Mouse (Mus musculus): Measurements from ENCODE around the gene Hist1h3e. TPM values are rescaled to one million over a fixed set of nuclear protein-coding genes. Genes with fewer than 3 reads are reported as not detected.
"Not testable (repeated sequence)": the region's sequence is repeated elsewhere in the genome, so short reads cannot be mapped to it uniquely, and the experiment has no call there.

Hist1h3e gene
- polyA plus RNA-seq, 1 experiment from 2014 or later = 10.3 TPM

DNA sequence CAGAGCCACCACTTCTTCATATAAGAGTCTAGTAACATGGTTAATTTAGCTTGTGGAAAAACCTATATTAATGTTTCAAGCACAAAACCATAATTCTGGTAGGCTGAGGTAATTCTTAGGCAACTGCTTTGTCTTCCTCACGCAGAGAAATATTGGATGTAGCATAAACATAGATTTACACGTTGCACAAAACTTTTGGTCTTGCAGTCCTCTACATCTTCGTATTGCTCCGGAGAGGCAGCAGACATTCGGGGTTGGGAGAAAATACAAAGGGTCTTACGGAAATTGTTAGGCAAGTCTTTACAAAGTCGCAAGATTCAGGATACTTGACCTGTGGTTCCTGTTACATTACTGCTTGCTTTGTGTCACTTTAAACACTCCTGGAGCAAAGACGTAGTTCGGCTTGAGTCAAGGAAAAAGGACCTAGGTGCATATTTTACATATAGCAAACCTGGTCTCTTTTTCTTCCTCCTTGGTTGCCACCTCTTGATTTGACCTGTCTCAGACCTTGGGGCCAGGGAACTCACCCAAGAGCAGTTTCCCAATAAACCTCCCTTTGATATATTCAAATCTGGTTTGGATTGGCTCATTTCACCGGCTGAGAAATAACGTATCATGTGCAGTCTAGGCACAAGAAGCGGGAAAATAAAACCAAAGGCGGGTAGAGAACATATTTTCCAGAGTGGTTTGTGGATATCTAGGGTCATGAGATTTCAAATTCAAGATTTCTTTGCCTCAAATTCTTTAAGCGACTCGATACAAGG, 27.6 kb downstream of the Hist1h3e start:
- Histone ChIP-seq H3K9me3 (ENCODE audit: control insufficient read depth, low read depth, low read length) (no peaks in the 10 kb centered on the region), H3K27me3 (ENCODE audit: control insufficient read depth, insufficient read depth, low read length) (no peaks in the 10 kb centered on the region), H3K9ac (replicated peaks; ENCODE audit: low read depth, low read length) (peak overlapping the region; percentile 67), H3K36me3 (ENCODE audit: control insufficient read depth, insufficient read depth, low read length) (no peaks in the 10 kb centered on the region), H3K4me3 (ENCODE audit: low read depth, low read length) (peak overlapping the region; percentile 42), H3K27ac (ENCODE audit: low read length) (peak overlapping the region; percentile 94), H3K4me1 (ENCODE audit: control insufficient read depth, insufficient read depth, low read length) (peaks cover 6% of the 10 kb centered on the region), H3K4me2 (replicated peaks; ENCODE audit: low read depth, low read length) (peak overlapping the region; percentile 34)
- WGBS = under 1% methylated on average over 15 of the region's 15 CpGs
- ATAC-seq (ENCODE audit: insufficient number of reproducible peaks, insufficient read depth, low FRiP score, low read depth) = no peak

GRCm38 (mm10) chr13:23533560-23534367, 28.4 kb downstream of the Hist1h3e start, which contains the start of gene Hist1h2af:
Hist1h2af (plus strand) TSS chr13:23533906.
- Histone ChIP-seq H3K4me3 (ENCODE audit: low read depth, low read length) (peak within 1 kb of the TSS; percentile 53), H3K9ac (replicated peaks; ENCODE audit: low read depth, low read length) (peak within 1 kb of the TSS; percentile 70), H3K27ac (ENCODE audit: low read length) (peak within 1 kb of the TSS; percentile 97), H3K4me2 (replicated peaks; ENCODE audit: low read depth, low read length) (peak within 1 kb of the TSS; percentile 55), H3K4me1 (ENCODE audit: control insufficient read depth, insufficient read depth, low read length) (peaks cover 10% of the 10 kb centered on the region)
- H3K36me3 ChIP-seq (ENCODE audit: control insufficient read depth, insufficient read depth, low read length); H3K9me3 ChIP-seq (ENCODE audit: control insufficient read depth, low read depth, low read length); H3K27me3 ChIP-seq (ENCODE audit: control insufficient read depth, insufficient read depth, low read length): not testable (repeated sequence)
- peak; percentile 54 for ATAC-seq (ENCODE audit: insufficient number of reproducible peaks, insufficient read depth, low FRiP score, low read depth)
- WGBS = under 1% methylated on average over 24 of the region's 53 CpGs

DNA sequence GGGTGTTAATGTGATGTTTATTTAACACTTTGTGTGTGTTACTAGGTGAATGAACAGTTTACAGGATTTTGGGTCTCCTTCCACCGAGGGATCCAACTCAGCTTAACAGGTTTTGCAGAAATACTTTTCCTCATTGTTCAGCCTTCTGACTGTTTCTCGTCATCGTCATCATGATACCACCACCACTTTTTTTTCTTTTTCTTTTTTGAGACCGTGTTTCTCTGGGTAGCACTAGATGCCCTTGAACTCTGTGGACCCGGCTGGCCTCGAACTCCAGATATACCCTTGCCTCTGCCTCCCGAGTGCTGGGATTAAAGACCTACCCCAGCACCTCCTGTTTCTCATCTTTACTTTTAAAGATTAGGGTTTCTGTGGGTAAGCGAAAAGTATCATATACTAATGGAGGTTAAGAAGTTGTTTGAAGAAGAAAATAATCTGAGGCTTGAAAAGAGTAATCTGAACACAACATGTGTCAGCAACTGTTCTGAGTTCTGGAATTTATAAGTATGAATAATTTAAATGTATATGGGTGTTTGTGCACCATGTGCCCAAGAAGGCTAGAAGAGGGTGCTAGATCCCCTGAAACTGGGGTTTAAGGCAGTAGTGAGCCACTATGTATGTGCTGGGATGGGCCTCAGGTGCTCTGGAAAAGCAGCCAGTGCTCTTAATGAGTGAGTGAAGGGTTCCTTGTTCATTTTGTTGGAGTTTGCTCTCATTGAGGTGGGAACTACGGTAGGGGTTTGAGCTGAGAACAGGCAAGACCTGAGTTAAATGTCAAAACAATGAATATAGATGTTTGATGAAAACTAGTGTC, 29.7 kb downstream of the Hist1h3e start:
- H3K4me3 ChIP-seq (ENCODE audit: low read depth, low read length) = peak overlapping the region; percentile 53
- no peaks in the 10 kb centered on the region for H3K36me3 ChIP-seq (ENCODE audit: control insufficient read depth, insufficient read depth, low read length)
- H3K27me3 ChIP-seq (ENCODE audit: control insufficient read depth, insufficient read depth, low read length) = no peaks in the 10 kb centered on the region
- peak overlapping the region; percentile 97 for H3K27ac ChIP-seq (ENCODE audit: low read length)
- no peaks in the 10 kb centered on the region for H3K9me3 ChIP-seq (ENCODE audit: control insufficient read depth, low read depth, low read length)
- H3K9ac ChIP-seq (replicated peaks; ENCODE audit: low read depth, low read length) = peak overlapping the region; percentile 70
- ATAC-seq (ENCODE audit: insufficient number of reproducible peaks, insufficient read depth, low FRiP score, low read depth) = no peak
- H3K4me2 ChIP-seq (replicated peaks; ENCODE audit: low read depth, low read length) = peak overlapping the region; percentile 55
- 16% methylated on average over 9 of the region's 9 CpGs for WGBS
- H3K4me1 ChIP-seq (ENCODE audit: control insufficient read depth, insufficient read depth, low read length) = peaks cover 11% of the 10 kb centered on the region

DNA sequence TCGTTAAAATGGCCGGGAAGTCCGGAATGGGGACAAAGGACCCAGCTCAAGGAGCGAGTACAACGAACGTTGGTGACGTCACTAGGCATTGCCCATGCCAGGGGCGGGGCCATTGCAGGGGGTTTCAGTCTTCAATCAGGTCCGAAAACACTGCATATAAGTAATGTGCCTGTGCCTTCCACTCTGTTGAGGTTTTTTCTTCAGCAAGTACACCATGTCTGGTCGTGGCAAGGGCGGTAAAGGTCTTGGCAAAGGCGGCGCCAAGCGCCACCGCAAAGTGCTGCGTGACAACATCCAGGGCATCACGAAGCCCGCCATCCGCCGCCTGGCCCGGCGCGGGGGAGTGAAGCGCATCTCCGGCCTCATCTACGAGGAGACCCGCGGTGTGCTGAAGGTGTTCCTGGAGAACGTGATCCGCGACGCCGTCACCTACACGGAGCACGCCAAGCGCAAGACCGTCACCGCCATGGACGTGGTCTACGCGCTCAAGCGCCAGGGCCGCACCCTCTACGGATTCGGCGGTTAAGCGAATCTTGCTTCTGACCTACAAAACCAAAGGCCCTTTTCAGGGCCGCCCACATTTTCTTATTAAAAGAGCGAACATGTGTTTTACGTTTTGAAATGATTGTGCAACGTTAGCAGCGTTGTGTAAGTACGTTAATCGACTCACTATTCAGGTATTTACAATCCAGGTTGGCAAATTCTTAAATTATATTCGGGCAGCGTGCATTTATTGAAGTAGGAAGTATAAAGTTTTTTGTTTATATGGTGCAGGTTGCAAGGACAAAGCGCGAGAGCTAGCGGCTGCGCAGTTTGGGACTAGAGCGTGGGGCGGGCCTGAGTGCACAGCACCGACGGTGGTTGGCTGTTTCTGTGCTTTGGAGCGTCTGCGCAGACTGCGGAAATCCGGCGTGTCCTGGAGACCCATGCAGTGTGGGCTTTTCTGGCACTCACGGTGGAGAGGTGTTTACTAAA, 31.0 kb downstream of the Hist1h3e start, which contains the start of gene Hist1h4h:
TSS of gene Hist1h4h (plus strand) at position 150 of the 975 bp plus-strand sequence.
- H3K9ac ChIP-seq (replicated peaks; ENCODE audit: low read depth, low read length) = peak within 1 kb of the TSS; percentile 70
- peak; percentile 77 for ATAC-seq (ENCODE audit: insufficient number of reproducible peaks, insufficient read depth, low FRiP score, low read depth)
- H3K27ac ChIP-seq (ENCODE audit: low read length) = peak within 1 kb of the TSS; percentile 97
- no peaks in the 10 kb centered on the region for H3K36me3 ChIP-seq (ENCODE audit: control insufficient read depth, insufficient read depth, low read length)
- peak within 1 kb of the TSS; percentile 55 for H3K4me2 ChIP-seq (replicated peaks; ENCODE audit: low read depth, low read length)
- WGBS = under 1% methylated on average over 53 of the region's 70 CpGs
- no peaks in the 10 kb centered on the region for H3K9me3 ChIP-seq (ENCODE audit: control insufficient read depth, low read depth, low read length)
- H3K4me1 ChIP-seq (ENCODE audit: control insufficient read depth, insufficient read depth, low read length) = peaks cover 5% of the 10 kb centered on the region
- H3K4me3 ChIP-seq (ENCODE audit: low read depth, low read length) = peak within 1 kb of the TSS; percentile 53
- no peaks in the 10 kb centered on the region for H3K27me3 ChIP-seq (ENCODE audit: control insufficient read depth, insufficient read depth, low read length)

DNA sequence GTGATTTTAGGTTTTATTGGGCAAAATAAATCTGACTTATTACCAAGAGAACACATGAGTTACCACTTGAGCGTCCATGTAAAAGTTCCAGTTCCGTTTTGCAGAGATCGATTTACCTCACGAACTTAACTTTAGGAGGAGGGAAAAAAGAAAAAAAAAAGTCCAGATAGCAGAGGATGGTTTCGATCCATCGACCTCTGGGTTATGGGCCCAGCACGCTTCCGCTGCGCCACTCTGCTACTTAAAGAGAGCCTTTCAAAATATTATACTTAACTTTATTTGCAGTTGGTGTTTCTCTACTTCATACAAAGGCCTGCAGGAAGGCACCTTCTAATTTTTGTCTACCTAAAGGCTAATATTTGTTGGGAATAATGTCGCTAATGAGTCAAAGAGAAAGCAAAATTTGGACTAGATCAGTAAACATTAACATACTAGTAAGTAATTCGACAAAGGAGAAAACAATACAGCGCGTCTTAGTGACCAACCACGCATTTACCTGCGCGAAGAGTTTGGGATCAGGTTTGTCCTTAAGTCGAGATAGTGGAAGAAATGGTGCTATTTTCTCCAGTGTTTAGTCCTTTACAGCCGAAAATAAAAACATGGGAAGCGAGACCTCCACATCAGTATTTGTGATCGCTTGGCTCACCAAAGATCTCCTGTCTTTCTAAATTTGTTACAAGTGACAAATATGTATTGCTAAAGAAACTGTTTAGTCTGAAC, 31.8 kb downstream of the Hist1h3e start:
- Histone ChIP-seq H3K36me3 (ENCODE audit: control insufficient read depth, insufficient read depth, low read length) (no peaks in the 10 kb centered on the region), H3K27me3 (ENCODE audit: control insufficient read depth, insufficient read depth, low read length) (no peaks in the 10 kb centered on the region), H3K9ac (replicated peaks; ENCODE audit: low read depth, low read length) (peak overlapping the region; percentile 57), H3K9me3 (ENCODE audit: control insufficient read depth, low read depth, low read length) (no peaks in the 10 kb centered on the region), H3K4me3 (ENCODE audit: low read depth, low read length) (peak overlapping the region; percentile 53), H3K27ac (ENCODE audit: low read length) (peak overlapping the region; percentile 97), H3K4me1 (ENCODE audit: control insufficient read depth, insufficient read depth, low read length) (peaks cover 5% of the 10 kb centered on the region), H3K4me2 (replicated peaks; ENCODE audit: low read depth, low read length) (peak overlapping the region; percentile 55)
- ATAC-seq (ENCODE audit: insufficient number of reproducible peaks, insufficient read depth, low FRiP score, low read depth) = no peak
- under 1% methylated on average over 20 of the region's 20 CpGs for WGBS

DNA sequence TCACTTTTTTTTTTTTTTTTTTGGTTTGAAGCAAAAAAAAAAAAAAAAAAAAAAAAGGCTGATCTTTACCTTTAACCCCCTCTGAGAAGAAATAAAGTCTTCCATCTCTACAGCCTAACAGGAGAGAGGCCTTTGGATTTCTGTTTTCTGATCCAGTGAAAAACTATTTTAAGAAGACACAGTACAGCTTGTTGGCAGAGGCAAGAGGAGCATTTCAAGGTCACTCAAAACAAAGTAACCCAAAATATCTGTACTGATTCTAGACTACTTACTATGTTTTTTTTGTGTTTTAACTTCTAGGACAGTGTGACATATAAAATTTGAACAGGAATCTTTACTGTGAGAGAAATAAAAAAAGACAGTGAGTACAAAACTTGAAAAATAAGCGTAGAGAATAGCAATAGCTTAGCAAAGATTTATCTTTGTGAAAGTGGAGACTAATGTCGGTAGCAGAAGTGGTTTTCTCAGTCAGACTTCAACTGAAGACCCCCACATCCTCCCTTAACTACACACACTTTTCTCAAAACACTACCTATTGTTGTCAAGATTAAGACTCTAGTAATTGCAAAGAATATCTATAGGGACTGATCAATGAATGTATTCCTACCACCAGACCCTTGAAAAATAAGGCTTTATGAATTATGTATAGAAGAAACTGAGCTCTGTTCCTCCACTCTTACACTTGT, 32.5 kb downstream of the Hist1h3e start:
- peak overlapping the region; percentile 57 for H3K9ac ChIP-seq (replicated peaks; ENCODE audit: low read depth, low read length)
- peak overlapping the region; percentile 97 for H3K27ac ChIP-seq (ENCODE audit: low read length)
- H3K9me3 ChIP-seq (ENCODE audit: control insufficient read depth, low read depth, low read length) = no peaks in the 10 kb centered on the region
- 9% methylated on average over 2 of the region's 2 CpGs for WGBS
- peaks cover 5% of the 10 kb centered on the region for H3K4me1 ChIP-seq (ENCODE audit: control insufficient read depth, insufficient read depth, low read length)
- H3K27me3 ChIP-seq (ENCODE audit: control insufficient read depth, insufficient read depth, low read length) = no peaks in the 10 kb centered on the region
- no peaks in the 10 kb centered on the region for H3K36me3 ChIP-seq (ENCODE audit: control insufficient read depth, insufficient read depth, low read length)
- peak overlapping the region; percentile 53 for H3K4me3 ChIP-seq (ENCODE audit: low read depth, low read length)
- H3K4me2 ChIP-seq (replicated peaks; ENCODE audit: low read depth, low read length) = peak overlapping the region; percentile 55
- no peak for ATAC-seq (ENCODE audit: insufficient number of reproducible peaks, insufficient read depth, low FRiP score, low read depth)

GRCm38 (mm10) chr13:23529005-23529404, 33.2 kb downstream of the Hist1h3e start:
- WGBS = 75% methylated on average over 5 of the region's 5 CpGs
- H3K4me3 ChIP-seq (ENCODE audit: low read depth, low read length) = 0 out of 2 replicates have a peak overlapping the region, but pooled peaks have one; percentile 53
- no peak overlapping the region for H3K27ac ChIP-seq (ENCODE audit: low read length)
- peak overlapping the region; percentile 55 for H3K4me2 ChIP-seq (replicated peaks; ENCODE audit: low read depth, low read length)
- H3K36me3 ChIP-seq (ENCODE audit: control insufficient read depth, insufficient read depth, low read length) = no peaks in the 10 kb centered on the region
- no peaks in the 10 kb centered on the region for H3K9me3 ChIP-seq (ENCODE audit: control insufficient read depth, low read depth, low read length)
- H3K27me3 ChIP-seq (ENCODE audit: control insufficient read depth, insufficient read depth, low read length) = no peaks in the 10 kb centered on the region
- no peak overlapping the region for H3K9ac ChIP-seq (replicated peaks; ENCODE audit: low read depth, low read length)
- peaks cover 5% of the 10 kb centered on the region for H3K4me1 ChIP-seq (ENCODE audit: control insufficient read depth, insufficient read depth, low read length)
- ATAC-seq (ENCODE audit: insufficient number of reproducible peaks, insufficient read depth, low FRiP score, low read depth) = no peak
